Mouse (Mus musculus) lung, embryonic 15.5 days (tissue): Measurements from ENCODE around the gene Gmds. TPM values are rescaled to one million over a fixed set of nuclear protein-coding genes. Genes with fewer than 3 reads are reported as not detected.

Source experiments
- ATAC-seq: fragments of 200-750 bp; cut with Nextera tagmentation; 2 replicates; pipeline ENCODE4 v1.8.0; 2017; ENCODE audit warnings: moderate number of reproducible peaks, borderline replicate concordance; ENCODE audit not compliant: low FRiP score, low TSS enrichment; ENCODE audit errors: extremely low read depth
- H3K27ac ChIP-seq: fragments of 300-500 bp; sonication (generic); 2 replicates; pipeline ENCODE4 v1.5.1; 2015; ENCODE audit warnings: moderate library complexity, mild to moderate bottlenecking, inconsistent platforms
- H3K27me3 ChIP-seq: fragments of 300-500 bp; sonication (generic); 2 replicates; pipeline ENCODE4 v1.6.1; 2015; ENCODE audit warnings: inconsistent platforms
- H3K36me3 ChIP-seq: fragments of 300-500 bp; sonication (generic); 2 replicates; pipeline ENCODE4 v1.6.1; 2015; ENCODE audit warnings: inconsistent platforms
- H3K4me1 ChIP-seq: fragments of 300-500 bp; sonication (generic); 2 replicates; pipeline ENCODE4 v1.6.1; 2015; ENCODE audit warnings: inconsistent platforms
- H3K4me2 ChIP-seq: fragments of 300-500 bp; sonication (generic); 2 replicates; pipeline ENCODE4 v1.6.1; 2015; ENCODE audit warnings: inconsistent platforms, mild to moderate bottlenecking, moderate library complexity
- H3K4me3 ChIP-seq: fragments of 300-500 bp; sonication (generic); 2 replicates; pipeline ENCODE4 v1.5.1; 2015; ENCODE audit warnings: mild to moderate bottlenecking, inconsistent platforms
- H3K9ac ChIP-seq: fragments of 300-500 bp; sonication (generic); 2 replicates; pipeline ENCODE4 v1.6.1; 2015; ENCODE audit warnings: inconsistent platforms
- H3K9me3 ChIP-seq: fragments of 300-500 bp; sonication (generic); 2 replicates; pipeline ENCODE4 v1.6.1; 2016; ENCODE audit warnings: inconsistent platforms
- WGBS: fragments of 180-500 bp; shearing (Covaris S2); methylation state at CpG from one replicate; pipeline ENCODE4 v1.1.7; 2015; 5-methylcytosine and 5-hydroxymethylcytosine counted together
- polyA plus RNA-seq: library from polyadenylated mRNA; unstranded; fragments of >200 nt; fragmentation: Nextera tagmentation; extraction: Ambion mirVana; gene quantifications from 2 replicates; pipeline ENCODE4 v1.2.1, GENCODE M21; 2015

Gene Gmds
- polyA plus RNA-seq, 1 experiment from 2014 or later: 24.5 TPM

GRCm38 (mm10) chr13:32207172-32207908 lies 131.2 kb downstream of the Gmds start:
- Histone ChIP-seq H3K27ac (no peak overlapping the region), H3K4me2 (no peak overlapping the region), H3K27me3 (0 out of 2 replicates have a peak, but pooled peaks cover 7% of the 10 kb centered on the region), H3K9me3 (no peaks in the 10 kb centered on the region), H3K9ac (no peak overlapping the region), H3K4me1 (no peaks in the 10 kb centered on the region), H3K36me3 (no peaks in the 10 kb centered on the region), H3K4me3 (no peak overlapping the region)
- WGBS: 70% methylated on average over 5 of the region's 5 CpGs
- ATAC-seq: no peak

- Histone ChIP-seq H3K9me3 (no peaks in the 10 kb centered on the region), H3K4me2 (no peak overlapping the region)
Observed at GRCm38 (mm10) chr13:32179906-32180305, 158.6 kb downstream of the Gmds start.

GRCm38 (mm10) chr13:32178682-32179081 lies 159.9 kb downstream of the Gmds start:
- Histone ChIP-seq H3K9ac (no peak overlapping the region), H3K4me3 (no peak overlapping the region), H3K27me3 (no peaks in the 10 kb centered on the region), H3K4me1 (peaks cover 10% of the 10 kb centered on the region), H3K4me2 (no peak overlapping the region), H3K36me3 (no peaks in the 10 kb centered on the region), H3K27ac (no peak overlapping the region), H3K9me3 (no peaks in the 10 kb centered on the region)
- ATAC-seq: no peak
- 96% methylated on average over 1 of the region's 1 CpGs for whole genome bisulfite sequencing

More at GRCm38 (mm10) chr13:32179906-32180305, 158.6 kb downstream of the Gmds start:
- no peak overlapping the region for H3K4me3 ChIP-seq
- 6% methylated on average over 3 of the region's 3 CpGs for WGBS
- no peaks in the 10 kb centered on the region for H3K27me3 ChIP-seq
- H3K27ac ChIP-seq: no peak overlapping the region
- H3K4me1 ChIP-seq: peaks cover 10% of the 10 kb centered on the region
- no peak overlapping the region for H3K9ac ChIP-seq
- ATAC-seq: peak; percentile 90
- H3K36me3 ChIP-seq: no peaks in the 10 kb centered on the region

- Histone ChIP-seq H3K4me1 (peaks cover 10% of the 10 kb centered on the region), H3K27me3 (no peaks in the 10 kb centered on the region), H3K27ac (no peak overlapping the region), H3K4me3 (no peak overlapping the region), H3K9me3 (no peaks in the 10 kb centered on the region), H3K4me2 (no peak overlapping the region), H3K9ac (no peak overlapping the region), H3K36me3 (no peaks in the 10 kb centered on the region)
- 68% methylated on average over 2 of the region's 2 CpGs for WGBS
- ATAC-seq: no peak
Observed at GRCm38 (mm10) chr13:32177852-32178453, 160.6 kb downstream of the Gmds start.

DNA sequence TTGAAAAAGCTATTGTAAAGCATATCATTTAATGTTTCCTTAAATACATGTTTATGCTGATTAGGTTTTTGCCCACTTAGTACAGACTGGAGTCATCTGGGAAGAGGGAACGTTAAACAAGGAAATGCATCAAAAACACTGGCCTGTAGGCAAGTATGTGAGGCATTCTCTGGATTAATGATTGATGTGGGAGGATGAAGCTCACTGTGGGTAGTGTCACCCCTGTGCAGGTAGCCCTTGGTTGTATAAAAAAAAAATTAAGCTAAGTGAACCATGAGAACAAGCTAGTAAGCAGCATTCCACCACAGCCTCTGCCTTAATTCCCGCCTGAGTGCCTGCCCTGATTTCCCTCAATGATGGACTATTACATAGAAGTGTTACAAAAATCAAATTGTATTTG lies 163.5 kb downstream of the Gmds start:
- H3K4me2 ChIP-seq: no peak overlapping the region
- no peak overlapping the region for H3K9ac ChIP-seq
- H3K4me1 ChIP-seq: peaks cover 8% of the 10 kb centered on the region
- 68% methylated on average over 2 of the region's 2 CpGs for WGBS
- no peak overlapping the region for H3K27ac ChIP-seq
- H3K4me3 ChIP-seq: no peak overlapping the region
- ATAC-seq: no peak
- no peaks in the 10 kb centered on the region for H3K36me3 ChIP-seq
- H3K27me3 ChIP-seq: peaks cover 6% of the 10 kb centered on the region
- no peaks in the 10 kb centered on the region for H3K9me3 ChIP-seq

DNA sequence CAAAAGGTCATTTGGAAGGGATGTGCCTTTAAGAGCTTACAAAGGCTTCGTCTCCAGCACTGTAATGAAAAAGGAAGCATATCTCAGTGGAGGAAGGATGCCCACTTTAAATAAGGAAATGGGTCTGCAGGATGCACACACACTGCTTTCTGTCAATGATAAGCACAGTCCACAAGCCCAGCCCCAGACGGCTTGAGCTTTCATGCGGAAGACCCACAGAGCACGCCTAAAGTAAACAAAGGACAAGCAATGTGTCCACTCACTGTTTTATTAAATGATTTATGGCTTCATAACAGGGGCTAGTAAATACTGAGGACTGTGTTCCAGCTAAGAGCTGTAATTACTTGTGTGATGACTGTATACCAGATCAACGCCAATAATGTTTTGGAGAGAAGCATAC lies 169.4 kb downstream of the Gmds start:
- 21% methylated on average over 5 of the region's 5 CpGs for WGBS
- no peak overlapping the region for H3K4me2 ChIP-seq
- no peaks in the 10 kb centered on the region for H3K36me3 ChIP-seq
- no peak overlapping the region for H3K27ac ChIP-seq
- no peak overlapping the region for H3K4me3 ChIP-seq
- peaks cover 6% of the 10 kb centered on the region for H3K27me3 ChIP-seq
- no peaks in the 10 kb centered on the region for H3K4me1 ChIP-seq
- no peak overlapping the region for H3K9ac ChIP-seq
- ATAC-seq: peak; percentile 81; the same call in 1 of the 2 replicates
- no peaks in the 10 kb centered on the region for H3K9me3 ChIP-seq

GRCm38 (mm10) chr13:32167806-32168205 lies 170.7 kb downstream of the Gmds start:
- no peak overlapping the region for H3K4me3 ChIP-seq
- ATAC-seq: no peak
- H3K4me2 ChIP-seq: no peak overlapping the region
- WGBS: 85% methylated on average over 6 of the region's 6 CpGs
- H3K9me3 ChIP-seq: no peaks in the 10 kb centered on the region
- peaks cover 6% of the 10 kb centered on the region for H3K27me3 ChIP-seq
- no peaks in the 10 kb centered on the region for H3K4me1 ChIP-seq
- H3K27ac ChIP-seq: no peak overlapping the region
- no peaks in the 10 kb centered on the region for H3K36me3 ChIP-seq
- no peak overlapping the region for H3K9ac ChIP-seq

DNA sequence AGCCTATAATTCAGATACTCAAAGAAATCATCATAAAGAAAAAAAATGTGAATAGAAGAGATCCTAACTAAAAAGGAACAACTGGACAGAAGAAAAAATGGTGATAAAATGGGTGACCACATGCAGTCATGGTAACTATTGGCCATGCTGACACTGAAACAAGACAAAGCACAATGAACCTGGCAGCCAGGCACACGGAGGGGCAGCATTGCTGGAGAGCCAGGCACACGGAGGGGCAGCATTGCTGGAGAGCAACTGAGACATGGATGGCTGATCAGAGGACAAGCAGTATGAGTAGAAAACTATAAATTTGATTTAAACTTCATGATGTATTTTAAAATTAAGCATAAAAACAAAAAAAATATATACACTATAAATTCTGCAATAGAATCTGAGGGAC lies 173.0 kb downstream of the Gmds start:
- H3K9me3 ChIP-seq: no peaks in the 10 kb centered on the region
- no peak overlapping the region for H3K9ac ChIP-seq
- H3K36me3 ChIP-seq: no peaks in the 10 kb centered on the region
- WGBS: 65% methylated on average over 2 of the region's 2 CpGs
- no peak for ATAC-seq
- no peaks in the 10 kb centered on the region for H3K4me1 ChIP-seq
- no peak overlapping the region for H3K4me3 ChIP-seq
- no peaks in the 10 kb centered on the region; the same call in 1 of the 2 replicates for H3K27me3 ChIP-seq
- no peak overlapping the region for H3K27ac ChIP-seq
- no peak overlapping the region for H3K4me2 ChIP-seq

DNA sequence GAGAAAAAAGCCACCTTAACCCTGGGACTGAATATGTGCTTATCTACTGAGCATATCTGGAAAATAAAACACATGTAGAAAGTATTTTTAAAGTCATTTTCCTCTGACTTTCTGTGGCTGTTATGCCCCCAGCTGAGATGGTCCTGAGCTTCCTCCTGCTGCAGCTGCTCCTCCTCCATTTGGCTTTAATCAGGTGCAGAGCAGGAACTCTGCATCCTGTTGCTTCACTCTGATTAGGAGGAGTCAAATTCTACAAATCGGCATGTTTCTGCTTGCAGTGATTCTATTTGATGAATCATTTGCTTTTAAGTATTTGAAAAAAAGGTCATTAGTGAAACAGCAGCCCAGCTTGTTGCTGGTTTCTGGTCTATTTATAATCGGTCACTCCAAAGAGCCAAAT lies 177.0 kb downstream of the Gmds start:
- H3K9me3 ChIP-seq: no peaks in the 10 kb centered on the region
- no peak overlapping the region for H3K4me2 ChIP-seq
- H3K36me3 ChIP-seq: no peaks in the 10 kb centered on the region
- H3K27ac ChIP-seq: no peak overlapping the region
- no peak for ATAC-seq
- H3K9ac ChIP-seq: no peak overlapping the region
- H3K4me1 ChIP-seq: no peaks in the 10 kb centered on the region
- no peaks in the 10 kb centered on the region for H3K27me3 ChIP-seq
- no peak overlapping the region for H3K4me3 ChIP-seq
- 29% methylated on average over 2 of the region's 2 CpGs for WGBS

- Histone ChIP-seq H3K27me3 (0 out of 2 replicates have a peak, but pooled peaks cover 4% of the 10 kb centered on the region), H3K4me2 (no peak overlapping the region), H3K4me3 (no peak overlapping the region), H3K9me3 (no peaks in the 10 kb centered on the region), H3K36me3 (no peaks in the 10 kb centered on the region), H3K27ac (no peak overlapping the region), H3K4me1 (no peaks in the 10 kb centered on the region), H3K9ac (no peak overlapping the region)
- WGBS: 75% methylated on average over 2 of the region's 2 CpGs
- ATAC-seq: no peak
Observed at GRCm38 (mm10) chr13:32158240-32158639, 180.3 kb downstream of the Gmds start.

DNA sequence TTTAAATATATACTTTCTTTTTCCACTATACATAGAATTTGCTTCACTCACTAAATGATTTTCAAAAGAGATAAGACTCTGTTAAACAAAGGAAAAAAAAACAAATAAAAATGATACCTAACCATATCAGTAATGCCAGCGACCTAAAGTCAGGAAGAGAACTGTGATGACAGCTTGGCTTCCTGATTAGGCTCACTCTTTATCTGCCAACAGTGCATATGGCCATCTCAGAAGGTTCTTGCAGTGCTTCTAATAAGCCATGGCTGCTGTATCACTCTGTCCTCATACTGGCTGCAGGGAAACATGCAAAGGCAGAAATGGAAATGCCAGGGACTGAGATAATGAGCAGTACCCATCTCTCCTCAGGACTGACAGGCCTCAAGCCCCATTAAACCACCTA lies 192.6 kb downstream of the Gmds start:
- no peak overlapping the region for H3K4me2 ChIP-seq
- 41% methylated on average over 1 of the region's 1 CpGs for WGBS
- H3K4me3 ChIP-seq: no peak overlapping the region
- H3K27ac ChIP-seq: no peak overlapping the region
- no peaks in the 10 kb centered on the region for H3K9me3 ChIP-seq
- H3K4me1 ChIP-seq: no peaks in the 10 kb centered on the region
- H3K27me3 ChIP-seq: no peaks in the 10 kb centered on the region
- no peaks in the 10 kb centered on the region for H3K36me3 ChIP-seq
- ATAC-seq: no peak
- H3K9ac ChIP-seq: no peak overlapping the region

- 58% methylated on average over 2 of the region's 2 CpGs for WGBS
- Histone ChIP-seq H3K27me3 (no peaks in the 10 kb centered on the region), H3K27ac (no peak overlapping the region), H3K36me3 (no peaks in the 10 kb centered on the region), H3K9ac (no peak overlapping the region), H3K4me2 (no peak overlapping the region), H3K9me3 (no peaks in the 10 kb centered on the region), H3K4me1 (no peaks in the 10 kb centered on the region), H3K4me3 (no peak overlapping the region)
- ATAC-seq: no peak
Observed at GRCm38 (mm10) chr13:32145179-32145578, 193.4 kb downstream of the Gmds start.
